Mouse (Mus musculus): ENCODE measurements around the gene Agbl1.

DNA sequence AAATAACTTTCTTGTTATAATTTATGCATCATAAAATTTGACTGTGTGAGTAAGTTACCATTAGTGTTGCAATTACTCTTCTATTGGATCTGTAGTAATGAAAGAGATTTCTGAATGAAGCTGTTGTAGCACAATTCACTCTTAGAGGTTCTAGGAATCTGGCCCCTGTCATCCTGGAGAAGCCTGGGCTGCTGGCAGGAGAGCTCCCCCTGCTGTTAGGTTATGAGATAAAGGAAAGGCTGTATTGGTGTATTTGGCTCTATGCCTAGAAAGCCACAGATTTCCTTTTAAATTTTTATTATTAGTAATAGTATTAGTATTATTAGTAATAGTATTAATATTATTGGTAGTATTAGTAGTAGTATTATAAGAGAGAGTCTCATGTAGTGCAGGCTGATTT is 711.8 kb downstream of the Agbl1 start:
- TF ChIP-seq CTCF (IDR thresholded peaks at IDR 0.05; ENCODE audit: borderline replicate concordance, insufficient read depth, low read length) (no peak), POLR2A (IDR thresholded peaks at IDR 0.05; ENCODE audit: low read depth, low read length) (no peak)

Measured in embryonic fibroblast, embryonic 13.5 days (primary cell).